Mouse (Mus musculus) spleen, adult 2 months (tissue): ENCODE results near the gene Hsh2d. TPM values are rescaled to one million over a fixed set of nuclear protein-coding genes. Genes with fewer than 3 reads are reported as not detected.
A peak's percentile ranks its signal among the peaks of the same experiment; 100 is the strongest.

Experiments
- DNase-seq, 2 experiments: peaks; one replicate each; pipeline versions ENCODE4 v3.0.0 to v3.0.0-alpha.2; 2012 to 2021; ENCODE audit warnings: low spot score in 2 of 2, low read depth in 1 of 2
- H3K27ac ChIP-seq: fragments of 200-500 bp; 2 replicates; pipeline ENCODE4 v1.5.1; 2012; ENCODE audit warnings: low read length, inconsistent platforms; ENCODE audit not compliant: insufficient read depth
- H3K27me3 ChIP-seq: fragments of 200-500 bp; 2 replicates; pipeline ENCODE4 v1.6.1; 2012; ENCODE audit warnings: mild to moderate bottlenecking, moderate library complexity, low read length, inconsistent platforms; ENCODE audit not compliant: control insufficient read depth, insufficient read depth
- H3K36me3 ChIP-seq: fragments of 200-500 bp; 2 replicates; pipeline ENCODE4 v1.6.1; 2012; ENCODE audit warnings: mild to moderate bottlenecking, low read length, inconsistent platforms; ENCODE audit not compliant: control insufficient read depth, insufficient read depth
- H3K4me1 ChIP-seq: fragments of 200-500 bp; 2 replicates; pipeline ENCODE4 v1.6.1; 2011; ENCODE audit warnings: inconsistent platforms; ENCODE audit not compliant: control insufficient read depth, insufficient read depth, insufficient read length
- H3K4me3 ChIP-seq: fragments of 200-500 bp; 2 replicates; pipeline ENCODE4 v1.5.1; 2011; ENCODE audit warnings: mild to moderate bottlenecking, inconsistent platforms; ENCODE audit not compliant: insufficient read depth, insufficient read length; ENCODE audit errors: extremely low read depth
- CTCF ChIP-seq: fragments of 200-500 bp; IDR thresholded peaks from 2 replicates; pipeline ENCODE4 v1.5.1; 2011; ENCODE audit warnings: mild to moderate bottlenecking, inconsistent platforms; ENCODE audit not compliant: insufficient read depth, insufficient read length, insufficient replicate concordance; ENCODE audit errors: extremely low read depth
- POLR2A ChIP-seq: fragments of 200-500 bp; IDR thresholded peaks from 2 replicates; pipeline ENCODE4 v1.6.1; 2011; ENCODE audit warnings: low read depth, low read length, inconsistent platforms
- WGBS: fragments of 180-500 bp; shearing (Covaris S2); methylation state at CpG from one replicate; pipeline ENCODE4 v1.1.7; 2018; 5-methylcytosine and 5-hydroxymethylcytosine counted together
- polyA plus RNA-seq: library from polyadenylated mRNA; depleted of rRNA; stranded (reverse); fragments of >200 nt; gene quantifications from 2 replicates; pipeline ENCODE4 v1.2.3, GENCODE M21; 2012

The Hsh2d gene
- polyA plus RNA-seq, 1 experiment: 16.6 TPM

- H3K27ac ChIP-seq: peak within 1 kb of the TSS; percentile 61
- TF ChIP-seq POLR2A (no peak), CTCF (no peak)
- no peaks in the 10 kb centered on the region for H3K27me3 ChIP-seq
- WGBS: 65% methylated on average over 4 of the region's 4 CpGs
- no peak for DNase-seq
- no peaks in the 10 kb centered on the region for H3K36me3 ChIP-seq
- no peak within 1 kb of the TSS for H3K4me3 ChIP-seq
- peaks cover 25% of the 10 kb centered on the region for H3K4me1 ChIP-seq
These were observed 23.3 kb downstream of the Hsh2d start, which contains the start of gene Cib3 for GRCm38 (mm10) chr8:72212751-72213150. TSS of gene Cib3 (minus strand) at chr8:72212837.

DNA sequence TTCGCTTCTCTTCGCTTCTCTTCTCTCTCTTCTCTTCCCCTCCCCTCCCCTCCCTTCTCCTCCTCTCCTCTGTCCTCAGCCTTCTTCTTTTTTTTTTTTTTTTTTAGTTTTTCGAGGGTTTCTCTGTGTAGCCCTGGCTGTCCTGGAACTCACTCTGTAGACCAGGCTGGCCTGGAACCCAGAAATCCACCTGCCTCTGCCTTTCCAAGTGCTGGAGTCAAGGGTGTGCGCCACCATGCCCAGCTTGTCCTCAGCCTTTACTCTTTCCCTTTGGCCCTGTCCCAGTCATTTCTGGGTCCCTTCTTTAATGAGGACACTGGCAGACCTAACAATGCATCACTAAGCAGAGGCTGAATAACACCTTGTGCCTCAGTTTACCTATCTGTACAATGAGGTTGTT is 24.1 kb downstream of the Hsh2d start, which contains the start of gene Gm11034:
Gene Gm11034, minus strand, starts transcription at position 101 of the 400 bp plus-strand sequence.
- Histone ChIP-seq H3K4me1 (peaks cover 25% of the 10 kb centered on the region), H3K27me3 (no peaks in the 10 kb centered on the region), H3K27ac (no peak within 1 kb of the TSS), H3K4me3 (no peak within 1 kb of the TSS), H3K36me3 (no peaks in the 10 kb centered on the region)
- TF ChIP-seq POLR2A: no peak
- no peak for TF ChIP-seq CTCF
- no peak for DNase-seq
- WGBS: 77% methylated on average over 4 of the region's 4 CpGs

DNA sequence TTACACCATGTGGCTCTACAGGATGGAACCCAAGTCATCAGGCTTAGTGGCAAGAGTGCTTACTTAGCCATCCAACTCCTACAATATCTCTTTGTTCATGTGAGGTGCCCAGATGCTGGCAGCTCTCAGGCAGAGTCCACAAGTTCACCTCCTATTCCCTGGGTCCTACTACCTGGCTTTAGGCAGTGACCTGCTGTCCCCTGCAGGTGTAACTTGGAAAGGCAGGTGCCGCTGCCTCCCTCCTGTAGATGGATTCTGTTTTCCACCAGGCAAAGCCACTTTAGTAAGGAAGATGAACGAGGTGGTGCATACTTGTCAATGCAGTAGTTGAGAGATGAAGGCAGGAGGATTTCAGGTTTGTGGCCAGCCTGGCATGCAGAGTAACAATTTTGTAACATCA is 25.6 kb downstream of the Hsh2d start:
- Histone ChIP-seq H3K36me3 (no peaks in the 10 kb centered on the region), H3K4me1 (peaks cover 25% of the 10 kb centered on the region), H3K27ac (peak overlapping the region; percentile 36; the same call in 1 of the 2 replicates), H3K4me3 (no peak overlapping the region), H3K27me3 (no peaks in the 10 kb centered on the region)
- WGBS: 49% methylated on average over 2 of the region's 2 CpGs
- peak in 1 of 2 experiments; percentile 67 for DNase-seq
- TF ChIP-seq POLR2A (no peak), CTCF (peak; percentile 83; the same call in 1 of the 2 replicates)

DNA sequence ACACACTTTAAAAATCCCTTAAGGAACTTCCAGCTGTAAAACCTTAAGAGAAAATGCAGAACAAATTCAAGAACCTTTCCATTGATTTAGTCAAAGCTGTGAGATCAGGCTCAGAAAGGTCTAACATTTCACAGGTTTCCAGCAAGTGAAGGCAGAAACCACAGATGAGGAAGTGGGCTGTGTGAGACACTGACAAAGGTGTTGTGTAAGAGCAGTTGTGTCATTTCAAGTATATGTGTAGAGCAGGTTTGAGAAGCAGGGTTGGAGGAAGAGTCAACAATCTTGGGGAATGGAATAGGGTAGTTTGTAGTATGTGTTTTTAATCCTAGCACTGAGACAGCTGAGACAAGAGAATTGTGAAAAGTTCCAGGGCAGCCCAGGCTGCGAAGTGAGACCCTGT is 26.4 kb downstream of the Hsh2d start:
- no peaks in the 10 kb centered on the region for H3K36me3 ChIP-seq
- TF ChIP-seq CTCF: no peak
- no peak for TF ChIP-seq POLR2A
- peak; percentile 47 to 52 for DNase-seq
- WGBS: 8% methylated on average over 1 of the region's 1 CpGs
- H3K4me1 ChIP-seq: peaks cover 24% of the 10 kb centered on the region
- H3K27me3 ChIP-seq: no peaks in the 10 kb centered on the region
- peak overlapping the region; percentile 89 for H3K27ac ChIP-seq
- H3K4me3 ChIP-seq: no peak overlapping the region

GRCm38 (mm10) chr8:72218781-72219540 is 29.5 kb downstream of the Hsh2d start:
- TF ChIP-seq POLR2A (no peak), CTCF (no peak)
- Histone ChIP-seq H3K4me3 (no peak overlapping the region), H3K4me1 (peaks cover 18% of the 10 kb centered on the region), H3K27me3 (no peaks in the 10 kb centered on the region), H3K36me3 (peaks cover 9% of the 10 kb centered on the region), H3K27ac (no peak overlapping the region)
- WGBS: 73% methylated on average over 10 of the region's 10 CpGs
- DNase-seq: no peak

DNA sequence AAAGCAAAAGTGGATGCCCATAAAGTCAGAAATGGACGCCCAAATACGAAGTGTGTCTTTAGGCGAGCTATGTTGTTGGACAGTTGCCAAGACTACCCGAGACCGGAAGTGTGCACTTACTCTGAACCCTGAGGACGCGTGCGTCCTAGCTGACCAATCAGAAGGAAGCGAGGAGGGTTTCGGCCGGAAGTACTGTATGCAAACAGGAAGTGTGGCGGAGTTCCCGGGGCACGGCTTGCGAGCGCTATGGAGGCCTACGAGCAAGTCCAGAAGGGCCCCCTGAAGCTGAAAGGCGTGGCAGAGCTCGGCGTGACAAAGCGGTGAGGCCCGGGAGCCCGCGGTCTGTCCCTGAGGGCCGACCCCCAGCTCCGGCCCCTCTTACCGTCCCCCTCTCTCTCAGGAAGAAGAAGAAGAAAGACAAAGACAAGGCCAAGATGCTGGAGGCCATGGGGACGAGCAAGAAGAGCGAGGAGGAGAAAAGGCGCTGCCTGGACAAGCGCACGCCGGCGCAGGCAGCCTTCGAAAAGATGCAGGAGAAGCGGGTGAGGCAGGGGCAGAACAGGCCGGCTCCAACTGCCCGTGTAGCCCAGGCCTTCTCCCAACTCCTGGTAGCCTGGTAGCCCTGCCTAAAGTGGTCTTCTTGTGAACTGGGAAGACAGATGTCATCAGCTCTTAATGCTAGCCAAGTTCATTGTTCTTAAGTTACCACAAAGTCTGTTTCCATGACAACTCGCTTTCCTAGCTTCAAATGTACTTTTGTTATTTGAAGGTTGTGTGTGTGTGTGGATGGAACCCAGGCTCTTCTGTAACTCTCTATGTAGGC is 30.3 kb downstream of the Hsh2d start, which contains the start of gene Fam32a:
Gene Fam32a, plus strand, starts transcription at position 190 of the 823 bp plus-strand sequence.
- DNase-seq: peak; percentile 87 to 98
- H3K4me3 ChIP-seq: peak within 1 kb of the TSS; percentile 76
- 15% methylated on average over 39 of the region's 39 CpGs for WGBS

More for the DNA sequence above, 30.3 kb downstream of the Hsh2d start, which contains the start of gene Fam32a:
- H3K27me3 ChIP-seq: no peaks in the 10 kb centered on the region
- no peak for TF ChIP-seq POLR2A
- no peak for TF ChIP-seq CTCF
- H3K36me3 ChIP-seq: peaks cover 11% of the 10 kb centered on the region
- H3K27ac ChIP-seq: peak within 1 kb of the TSS; percentile 79
- peaks cover 15% of the 10 kb centered on the region for H3K4me1 ChIP-seq
